Mouse (Mus musculus) inflammation-experienced regulatory T-cells (primary cell): ENCODE measurements around the gene Vmn2r94. TPM values are rescaled to one million over a fixed set of nuclear protein-coding genes. Genes with fewer than 3 reads are reported as not detected.

Source experiments
- polyA plus RNA-seq, 2 experiments: library from polyadenylated mRNA; unstranded; fragments of 100-300 nt; shearing (Covaris generic); gene quantifications; one replicate each; pipeline ENCODE4 v1.2.1; 2017

The Vmn2r94 gene
- polyA plus RNA-seq, result under 1 TPM in 1 of 2 experiments, not detected in 1; 0.37 TPM

GRCm38 (mm10) chr17:18277656-18278055 is at the start of gene Vmn2r94:
Gene Vmn2r94, minus strand, starts transcription at chr17:18277756.

GRCm38 (mm10) chr17:18297799-18298198 is 20.2 kb upstream of the Vmn2r94 start, which contains the start of gene Vmn2r93:
Gene Vmn2r93, plus strand, starts transcription at chr17:18298099.

Other genes starting within 250 kb of the Vmn2r94 start
- under 1 TPM; 0.07 to 0.13 TPM for gene Vmn2r124, start 228.3 kb downstream of the Vmn2r94 start, polyA plus RNA-seq
- gene Vmn2r91, start 192.7 kb downstream of the Vmn2r94 start, polyA plus RNA-seq, result under 1 TPM in 1 of 2 experiments, not detected in 1; 0.07 TPM
- gene Vmn2r92, start 125.9 kb downstream of the Vmn2r94 start, polyA plus RNA-seq, result under 1 TPM; 0.06 to 0.07 TPM
- under 1 TPM; 0.29 to 0.33 TPM for gene Vmn2r93, start 20.3 kb upstream of the Vmn2r94 start, polyA plus RNA-seq
- gene Vmn2r95, start 146.3 kb upstream of the Vmn2r94 start, polyA plus RNA-seq, result under 1 TPM; 0.02 TPM